Mouse (Mus musculus): Measurements from ENCODE around the gene Epha6.

DNA sequence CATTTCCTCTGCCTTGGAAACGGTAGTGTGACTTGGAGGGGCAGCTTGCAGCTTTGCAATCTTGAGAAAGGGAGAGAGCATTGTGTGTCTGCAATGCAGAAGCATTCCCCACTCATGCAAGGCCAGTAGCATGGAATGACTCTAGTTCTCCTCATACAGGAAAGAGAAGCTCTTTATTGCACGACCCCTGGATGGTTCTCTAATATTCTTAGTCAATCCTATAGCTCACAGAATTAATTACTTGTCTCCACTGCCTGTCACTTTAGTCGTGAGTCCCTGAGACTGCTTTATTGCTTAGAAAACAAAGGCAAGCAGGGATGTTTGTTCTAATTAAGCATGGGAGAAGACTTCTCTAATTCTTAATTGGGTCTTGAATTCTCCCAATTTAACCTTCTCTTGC lies 429.8 kb downstream of the Epha6 start:
- no peak for TF ChIP-seq CTCF (IDR thresholded peaks at IDR 0.05; ENCODE audit: insufficient read depth, low read length)
- no peak for TF ChIP-seq POLR2A (IDR thresholded peaks at IDR 0.05; ENCODE audit: borderline replicate concordance, extremely low read depth, low read depth, low read length)

Measured in lung, adult 2 months (tissue).